Mouse (Mus musculus) lung, adult 2 months (tissue): ENCODE data around the gene Itga6.

Source experiments
- CTCF ChIP-seq: fragments of 200-500 bp; IDR thresholded peaks from 2 replicates; pipeline ENCODE4 v1.5.1; 2011; ENCODE audit warnings: mild to moderate bottlenecking, low read length, control low read depth; ENCODE audit not compliant: insufficient read depth
- POLR2A ChIP-seq: fragments of 200-500 bp; IDR thresholded peaks from 2 replicates; pipeline ENCODE4 v1.6.1; 2011; ENCODE audit warnings: low read depth, mild to moderate bottlenecking, control low read depth, low read length, borderline replicate concordance; ENCODE audit errors: extremely low read depth

DNA sequence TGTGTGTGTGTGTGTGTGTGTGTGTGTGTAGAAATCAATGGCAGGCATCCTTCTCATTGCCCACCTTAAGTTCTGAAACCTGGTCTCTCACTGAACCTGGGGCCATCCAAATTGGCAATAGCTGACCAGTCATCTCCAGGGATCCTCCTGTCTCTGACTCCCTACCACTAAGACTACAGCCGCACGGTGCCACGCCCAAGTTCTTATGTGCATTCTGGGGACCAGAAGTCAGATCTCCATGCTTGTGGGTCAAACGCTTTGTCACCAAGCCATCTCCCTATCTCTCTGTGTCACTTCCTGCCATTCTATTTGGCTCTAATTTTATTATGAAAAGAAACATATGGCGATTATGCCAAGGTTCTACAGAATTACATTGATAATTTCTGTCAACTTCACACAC, 28.3 kb downstream of the Itga6 start:
- TF ChIP-seq CTCF = no peak
- TF ChIP-seq POLR2A = no peak
